Mouse (Mus musculus) left cerebral cortex, adult 11 months (tissue): ENCODE results near the gene Gnai1.
"Not testable (repeated sequence)": the region's sequence is repeated elsewhere in the genome, so short reads cannot be mapped to it uniquely, and the experiment has no call there.

Experiments used
- DNase-seq: peaks from one replicate; pipeline ENCODE4 v3.0.0; 2022; ENCODE audit warnings: low spot score

Gnai1 gene

GRCm38 (mm10) chr5:18360281-18360819, at the start of gene Gnai1:
Gene Gnai1, minus strand, starts transcription at chr5:18360355.
- DNase-seq = peak; percentile 43

GRCm38 (mm10) chr5:18367864-18368263, 7.7 kb upstream of the Gnai1 start:
- no peak for DNase-seq

DNA sequence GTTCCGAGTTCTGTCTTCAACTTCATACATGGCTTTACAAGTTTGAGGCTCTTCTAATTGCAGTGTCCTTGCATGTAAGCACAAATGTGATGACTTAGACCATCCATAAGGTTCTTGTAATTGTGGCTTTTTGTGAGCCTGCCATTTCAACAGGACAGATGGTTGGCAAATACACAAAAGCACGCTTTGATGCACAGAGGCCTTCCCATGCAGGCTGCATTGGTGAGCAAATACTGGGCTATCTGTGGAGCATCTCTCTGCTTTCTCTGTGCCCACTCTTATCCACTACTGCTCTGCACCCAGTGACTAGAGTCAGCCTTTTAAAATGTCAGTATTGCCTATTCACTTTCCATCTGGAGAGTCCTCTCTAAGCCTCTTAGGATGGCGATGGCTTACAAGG, 5.3 kb upstream of the Gnai1 start:
- DNase-seq = no peak

GRCm38 (mm10) chr5:18360956-18361355, 801 bp upstream of the Gnai1 start:
- DNase-seq = no peak

- no peak for DNase-seq
Measured at GRCm38 (mm10) chr5:18359376-18360280, 527 bp downstream of the Gnai1 start.

- DNase-seq = no peak
Measured at GRCm38 (mm10) chr5:18358778-18359177, 1.4 kb downstream of the Gnai1 start.

DNA sequence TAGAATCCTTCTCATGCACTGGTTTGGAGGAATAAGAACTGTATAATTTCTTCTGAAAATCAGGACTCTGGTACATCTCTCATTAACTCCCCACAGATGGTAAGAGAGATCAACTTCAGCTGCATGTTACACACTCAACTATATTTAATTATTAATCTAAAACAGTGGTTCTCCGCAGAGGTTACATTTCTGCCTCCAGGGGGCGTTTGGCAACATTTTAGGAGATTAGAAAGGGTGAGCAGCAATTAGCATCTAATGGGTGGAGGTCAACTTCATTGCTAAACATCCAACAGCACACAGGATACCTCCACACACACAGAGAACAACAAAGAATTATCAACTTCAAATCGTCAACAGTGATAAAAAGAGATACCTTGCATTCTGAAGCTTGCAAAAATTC, 2.0 kb downstream of the Gnai1 start:
- no peak for DNase-seq

DNA sequence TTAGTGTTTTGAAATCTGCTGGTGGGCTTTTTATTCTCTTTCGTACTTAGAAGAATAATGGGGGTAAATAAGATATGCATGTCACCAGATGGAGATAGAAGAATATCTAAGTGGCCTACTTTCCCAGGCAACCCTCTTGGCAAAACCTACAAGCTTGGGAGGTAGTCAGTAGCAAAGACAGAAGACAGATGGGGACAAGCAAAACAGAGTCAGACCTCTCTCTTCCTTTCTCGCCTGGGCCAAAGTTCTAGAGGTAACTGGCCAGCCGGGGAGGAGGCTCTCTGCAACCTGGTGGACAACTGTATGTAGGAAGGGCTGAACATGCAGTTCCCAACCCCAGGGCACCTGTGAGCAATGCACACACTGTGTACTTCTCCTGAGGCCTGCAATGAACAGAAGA, 12.9 kb downstream of the Gnai1 start:
- no peak for DNase-seq

DNA sequence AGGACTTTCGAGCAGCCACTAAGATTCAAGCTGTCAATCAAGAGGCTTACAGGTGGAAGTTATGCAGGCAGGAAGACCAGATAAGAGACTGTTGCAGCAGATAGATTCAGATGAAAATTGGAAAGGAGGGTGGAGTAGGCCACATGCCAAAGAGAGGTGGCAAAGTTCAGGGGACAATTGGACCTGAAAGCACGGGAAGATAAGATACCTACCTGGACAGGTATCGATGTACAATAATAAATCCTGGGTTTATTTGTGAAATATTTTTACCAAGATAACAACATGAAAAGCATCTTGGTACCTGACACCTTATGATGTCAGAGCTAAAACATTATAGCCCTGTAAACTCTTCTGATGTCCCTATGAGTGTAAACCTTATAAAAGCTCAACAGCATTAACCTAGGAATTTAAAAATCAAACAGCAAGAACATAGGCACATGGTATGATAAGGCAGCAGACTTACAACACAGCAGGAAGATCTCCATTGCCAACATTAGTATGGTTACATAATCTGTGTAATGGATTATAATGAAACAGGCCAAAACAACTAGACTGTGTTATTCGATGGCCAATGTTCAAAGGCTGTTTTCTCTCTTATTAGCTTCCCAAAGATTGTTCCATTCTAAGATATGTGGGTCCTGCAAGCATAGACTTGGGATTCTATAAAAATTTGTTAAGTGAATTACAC, 16.6 kb downstream of the Gnai1 start:
- no peak for DNase-seq

GRCm38 (mm10) chr5:18342765-18343454, 17.2 kb downstream of the Gnai1 start:
- DNase-seq = no peak

- DNase-seq = not testable (repeated sequence)
Measured at GRCm38 (mm10) chr5:18341876-18342275, 18.3 kb downstream of the Gnai1 start.

- no peak for DNase-seq
Measured at GRCm38 (mm10) chr5:18332256-18332655, 27.9 kb downstream of the Gnai1 start.

GRCm38 (mm10) chr5:18330726-18331125, 29.4 kb downstream of the Gnai1 start:
- DNase-seq = no peak

DNA sequence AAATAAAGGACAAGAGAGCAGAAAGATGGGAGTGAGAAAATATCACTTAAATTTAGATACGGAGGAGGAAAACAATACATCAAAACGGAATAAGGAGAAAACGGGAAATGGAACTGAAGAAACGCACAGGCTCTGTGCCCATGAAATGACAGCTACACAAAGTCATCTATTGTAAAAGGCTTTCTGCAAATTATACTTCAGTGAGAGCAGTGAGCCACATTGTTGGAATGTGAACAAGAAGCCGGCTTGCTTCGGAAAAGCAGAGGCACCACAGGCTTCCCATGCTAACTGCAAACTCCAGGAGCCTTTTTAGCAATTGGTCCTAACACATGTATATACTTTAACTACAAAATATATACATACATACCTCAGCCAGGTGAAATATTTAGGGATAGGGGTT, 34.0 kb downstream of the Gnai1 start:
- DNase-seq = no peak

DNA sequence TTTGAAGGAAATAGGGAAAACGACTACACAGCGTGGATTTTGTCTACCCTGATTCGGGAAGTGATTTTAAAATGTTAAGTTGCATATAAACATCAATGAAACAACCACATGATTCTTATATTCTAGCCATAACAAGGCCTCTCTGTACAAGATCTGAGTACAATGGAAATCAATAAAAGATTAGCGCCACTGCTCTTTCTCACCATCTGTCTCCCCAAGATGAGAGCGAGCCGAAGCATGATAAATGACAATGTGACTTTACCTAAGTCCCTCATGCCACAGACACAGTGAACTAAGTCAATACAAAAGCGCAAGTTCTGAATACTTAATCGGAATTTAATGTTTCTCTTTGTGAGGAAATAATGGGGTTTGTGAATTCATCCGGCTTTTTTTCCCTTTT, 36.6 kb downstream of the Gnai1 start:
- no peak for DNase-seq

- no peak for DNase-seq
Measured at GRCm38 (mm10) chr5:18321661-18322060, 38.5 kb downstream of the Gnai1 start.

DNA sequence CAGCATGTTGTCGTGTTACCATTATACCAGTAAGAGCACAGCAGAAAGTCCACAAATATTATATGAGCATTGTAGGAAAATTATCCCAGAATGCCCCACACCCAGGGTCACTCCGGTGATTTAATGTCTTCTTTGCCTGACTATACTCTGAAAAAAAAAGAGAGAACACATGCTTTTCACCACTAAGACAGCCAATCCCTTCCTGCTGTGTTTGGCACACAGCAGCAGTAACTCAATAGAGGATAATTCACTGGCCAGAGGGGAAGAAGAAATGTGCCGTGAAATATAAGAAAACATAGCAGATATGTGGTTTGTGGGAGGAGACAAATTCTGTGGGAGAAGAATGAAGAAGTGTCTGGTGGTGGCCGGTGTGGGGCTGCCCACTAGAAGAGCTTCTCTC, 41.3 kb downstream of the Gnai1 start:
- no peak for DNase-seq

- DNase-seq = no peak
Measured at GRCm38 (mm10) chr5:18307229-18307804, 52.8 kb downstream of the Gnai1 start.

DNA sequence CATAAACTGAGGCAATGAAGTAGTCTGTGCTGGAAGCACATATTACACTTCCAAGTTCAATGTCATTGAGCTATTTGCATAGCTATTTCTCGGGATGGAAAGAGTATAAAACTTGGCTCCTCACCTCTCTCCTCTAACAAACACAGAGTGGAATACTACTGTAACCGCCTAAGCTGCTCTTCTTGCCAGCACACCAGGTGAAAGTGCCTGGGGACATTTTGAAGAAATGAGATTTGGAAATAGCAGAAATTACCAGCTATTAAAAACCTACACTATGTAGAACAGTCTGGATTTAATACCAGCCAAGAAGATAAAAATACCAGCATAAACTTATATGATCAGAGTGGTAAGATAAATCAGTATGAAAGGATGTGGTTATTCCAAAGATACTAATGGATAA, 63.6 kb downstream of the Gnai1 start:
- no peak for DNase-seq

DNA sequence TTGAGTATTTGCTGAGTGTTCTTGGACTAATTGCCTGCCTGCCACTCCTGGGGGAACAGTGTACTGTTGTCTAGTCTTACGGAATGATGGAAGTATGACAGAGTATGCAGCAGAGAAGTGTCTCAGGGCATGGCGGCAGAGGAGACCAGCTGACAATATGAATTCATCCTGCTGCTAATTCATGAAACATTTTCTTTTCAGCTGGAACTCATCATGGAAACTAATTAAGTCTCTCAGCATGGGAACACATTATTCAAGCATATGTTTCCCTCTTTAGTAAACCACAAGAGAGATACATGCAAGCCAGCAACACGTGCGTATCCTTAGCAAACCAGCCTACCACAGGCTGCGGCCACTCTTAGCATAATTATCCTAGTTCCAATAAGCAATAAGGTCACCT, 67.4 kb downstream of the Gnai1 start:
- no peak for DNase-seq

DNA sequence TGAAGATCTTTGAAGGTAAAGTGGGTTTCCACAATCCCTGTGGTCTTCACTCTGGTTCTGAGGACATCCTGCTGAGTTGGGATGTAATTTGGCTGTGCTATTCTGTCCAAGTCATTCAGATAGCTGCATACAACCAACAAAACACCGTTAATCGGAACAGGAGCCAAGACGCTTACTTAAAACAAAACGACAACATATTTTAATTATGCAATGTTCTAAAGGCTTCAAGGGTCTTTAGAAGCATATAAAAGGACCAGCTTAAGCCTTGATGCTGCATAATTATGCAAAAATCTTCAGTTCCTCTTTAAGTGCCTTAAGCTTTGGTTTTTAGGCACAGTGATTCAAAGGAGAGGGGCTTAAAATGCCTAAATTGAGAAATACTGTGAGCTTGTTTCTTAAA, 70.6 kb downstream of the Gnai1 start:
- no peak for DNase-seq

GRCm38 (mm10) chr5:18288694-18289093, 71.5 kb downstream of the Gnai1 start:
- DNase-seq = no peak
